Mouse (Mus musculus): ENCODE measurements at regions not wholly inside any gene's neighbourhood (a gene's known extent, or its start where the extent isn't known, plus 50 kb on each side); places are given as distances from the start of the nearest gene placed in this dataset.

DNA sequence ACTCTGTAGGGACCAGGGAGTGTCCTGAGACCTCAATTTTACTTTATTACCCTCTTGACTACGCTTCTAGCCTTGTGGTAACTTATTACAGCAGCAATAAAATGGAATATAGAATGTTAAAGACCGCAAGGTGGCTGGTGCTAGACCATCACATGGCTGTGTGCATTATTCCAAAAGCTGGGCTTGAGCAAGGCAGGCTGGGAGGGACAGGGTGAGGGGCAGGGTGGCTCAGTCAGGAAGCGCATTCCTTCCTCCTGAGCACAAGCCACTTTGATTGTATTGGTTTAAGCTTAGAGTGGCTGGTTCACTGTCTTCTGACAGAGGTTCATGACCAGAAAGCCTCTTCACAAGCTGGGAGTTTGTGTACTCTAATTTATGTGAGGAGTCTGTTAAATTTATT lies 74.6 kb upstream of the Pgrmc2 start:
- Histone ChIP-seq H3K4me1 (replicated peaks) (no peaks in the 10 kb centered on the region), H3K4me3 (no peak overlapping the region), H3K9ac (no peak overlapping the region), H3K27ac (replicated peaks) (no peak overlapping the region), H3K36me3 (no peaks in the 10 kb centered on the region), H3K4me2 (no peak overlapping the region), H3K9me3 (no peaks in the 10 kb centered on the region), H3K27me3 (no peaks in the 10 kb centered on the region)
- ATAC-seq (ENCODE audit: low FRiP score, low read depth): no peak
- WGBS: 91% methylated on average over 3 of the region's 3 CpGs

GRCm38 (mm10) chr3:41156562-41156961 lies 73.7 kb upstream of the Pgrmc2 start:
- ATAC-seq (ENCODE audit: low FRiP score, low read depth): no peak
- no peak overlapping the region for H3K9ac ChIP-seq
- no peaks in the 10 kb centered on the region for H3K9me3 ChIP-seq
- H3K4me3 ChIP-seq: no peak overlapping the region
- no peaks in the 10 kb centered on the region for H3K4me1 ChIP-seq (replicated peaks)
- H3K4me2 ChIP-seq: no peak overlapping the region
- H3K27me3 ChIP-seq: no peaks in the 10 kb centered on the region
- no peak overlapping the region for H3K27ac ChIP-seq (replicated peaks)
- 99% methylated on average over 2 of the region's 2 CpGs for WGBS
- no peaks in the 10 kb centered on the region for H3K36me3 ChIP-seq

DNA sequence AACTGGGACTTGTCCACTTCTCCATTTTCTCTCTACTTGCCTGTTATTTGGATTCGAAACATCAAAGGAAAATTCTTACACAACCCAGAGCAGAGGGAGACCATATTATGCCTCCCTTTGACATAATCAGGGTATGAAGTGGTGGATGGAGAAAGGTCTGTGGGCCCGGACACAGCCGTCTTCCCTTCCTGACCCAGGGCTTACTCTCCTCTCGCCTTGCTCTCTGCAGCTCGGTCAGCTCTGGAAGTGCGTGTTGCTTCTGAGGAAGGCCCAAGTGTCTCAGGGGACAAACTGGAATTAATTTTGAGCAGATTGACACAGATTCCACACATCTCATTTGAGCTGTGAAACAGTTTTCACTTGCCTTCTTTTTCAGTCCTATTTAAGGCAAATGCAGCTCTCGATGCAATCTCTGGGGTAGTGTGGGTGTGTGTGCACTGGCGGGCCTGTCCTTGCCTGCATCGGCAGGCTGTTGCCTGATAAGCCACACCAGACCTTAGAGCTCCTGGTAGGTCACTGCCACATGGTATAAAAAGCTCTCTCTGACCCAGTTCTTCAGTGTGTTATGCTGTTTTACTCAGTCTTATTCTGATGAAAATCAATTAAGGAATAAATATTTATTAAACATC lies 72.4 kb upstream of the Pgrmc2 start:
- 62% methylated on average over 9 of the region's 9 CpGs for WGBS

DNA sequence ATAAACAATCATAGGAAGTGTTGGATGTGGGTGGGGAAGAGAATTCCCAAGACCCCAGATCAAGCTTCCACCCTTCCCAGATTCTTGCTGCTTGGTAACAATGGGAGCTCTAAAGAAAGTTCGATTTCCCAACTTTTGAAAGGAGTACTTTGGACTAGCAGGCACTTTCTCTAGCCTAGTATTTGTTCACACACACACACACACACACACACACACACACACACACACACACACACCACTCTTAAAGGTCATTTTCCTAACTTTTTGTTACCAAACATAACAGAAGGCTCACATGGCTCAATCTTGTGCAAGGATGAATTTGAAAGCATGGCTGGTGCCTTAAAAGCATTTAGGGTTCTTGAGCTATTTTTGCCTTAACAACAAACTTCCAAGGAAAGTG lies 71.6 kb upstream of the Pgrmc2 start:
- no peaks in the 10 kb centered on the region for H3K27me3 ChIP-seq
- H3K4me3 ChIP-seq: no peak overlapping the region
- H3K4me1 ChIP-seq (replicated peaks): no peaks in the 10 kb centered on the region
- no peak overlapping the region for H3K9ac ChIP-seq
- 69% methylated on average over 1 of the region's 1 CpGs for WGBS
- H3K9me3 ChIP-seq: no peaks in the 10 kb centered on the region
- no peak overlapping the region for H3K4me2 ChIP-seq
- H3K27ac ChIP-seq (replicated peaks): no peak overlapping the region
- H3K36me3 ChIP-seq: no peaks in the 10 kb centered on the region
- ATAC-seq (ENCODE audit: low FRiP score, low read depth): no peak

More for the DNA sequence above, 72.4 kb upstream of the Pgrmc2 start:
- Histone ChIP-seq H3K9ac (no peak overlapping the region), H3K9me3 (no peaks in the 10 kb centered on the region), H3K36me3 (no peaks in the 10 kb centered on the region), H3K4me1 (replicated peaks) (no peaks in the 10 kb centered on the region), H3K4me2 (no peak overlapping the region), H3K27ac (replicated peaks) (no peak overlapping the region), H3K27me3 (no peaks in the 10 kb centered on the region), H3K4me3 (no peak overlapping the region)
- ATAC-seq (ENCODE audit: low FRiP score, low read depth): 0 out of 2 replicates have a peak, but pooled peaks have one; percentile 45

GRCm38 (mm10) chr3:41151989-41152388 lies 69.1 kb upstream of the Pgrmc2 start:
- no peak for ATAC-seq (ENCODE audit: low FRiP score, low read depth)
- WGBS: 88% methylated on average over 7 of the region's 7 CpGs
- no peaks in the 10 kb centered on the region for H3K9me3 ChIP-seq

DNA sequence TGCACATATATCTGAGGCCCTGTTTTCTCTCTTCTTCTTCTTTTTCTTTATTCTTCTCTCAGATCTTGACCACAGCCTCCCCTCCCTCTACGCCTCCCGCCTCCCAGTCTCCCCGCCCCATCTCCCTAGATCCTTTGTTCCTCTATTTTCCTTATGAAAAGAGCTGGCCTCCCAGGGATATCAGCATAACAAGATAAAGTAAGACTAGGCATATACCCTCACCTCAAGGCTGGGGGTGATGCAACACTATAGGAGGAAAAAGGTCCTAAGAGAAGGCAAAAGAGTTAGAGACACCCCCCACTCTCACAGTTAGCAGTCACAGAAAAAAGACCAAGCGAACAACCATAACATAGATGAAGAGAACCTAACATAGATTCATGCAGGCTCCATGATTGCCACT lies 57.5 kb upstream of the Pgrmc2 start:
- Histone ChIP-seq H3K9ac (no peak overlapping the region), H3K4me1 (replicated peaks) (no peaks in the 10 kb centered on the region), H3K36me3 (no peaks in the 10 kb centered on the region), H3K4me3 (no peak overlapping the region), H3K9me3 (no peaks in the 10 kb centered on the region), H3K27me3 (no peaks in the 10 kb centered on the region), H3K4me2 (no peak overlapping the region), H3K27ac (replicated peaks) (no peak overlapping the region)
- 86% methylated on average over 4 of the region's 4 CpGs for WGBS
- ATAC-seq (ENCODE audit: low FRiP score, low read depth): no peak

More at GRCm38 (mm10) chr3:41151989-41152388, 69.1 kb upstream of the Pgrmc2 start:
- H3K9ac ChIP-seq: no peak overlapping the region
- no peaks in the 10 kb centered on the region for H3K36me3 ChIP-seq
- no peak overlapping the region for H3K4me3 ChIP-seq
- H3K4me2 ChIP-seq: no peak overlapping the region
- H3K27ac ChIP-seq (replicated peaks): no peak overlapping the region
- no peaks in the 10 kb centered on the region for H3K4me1 ChIP-seq (replicated peaks)
- no peaks in the 10 kb centered on the region for H3K27me3 ChIP-seq

GRCm38 (mm10) chr3:41137931-41138330 lies 55.1 kb upstream of the Pgrmc2 start:
- no peak overlapping the region for H3K4me3 ChIP-seq
- H3K36me3 ChIP-seq: no peaks in the 10 kb centered on the region
- no peak overlapping the region for H3K27ac ChIP-seq (replicated peaks)
- no peak overlapping the region for H3K9ac ChIP-seq
- H3K9me3 ChIP-seq: no peaks in the 10 kb centered on the region
- no peaks in the 10 kb centered on the region for H3K27me3 ChIP-seq
- H3K4me1 ChIP-seq (replicated peaks): no peaks in the 10 kb centered on the region
- ATAC-seq (ENCODE audit: low FRiP score, low read depth): no peak
- no peak overlapping the region for H3K4me2 ChIP-seq
- WGBS: 84% methylated on average over 1 of the region's 1 CpGs

DNA sequence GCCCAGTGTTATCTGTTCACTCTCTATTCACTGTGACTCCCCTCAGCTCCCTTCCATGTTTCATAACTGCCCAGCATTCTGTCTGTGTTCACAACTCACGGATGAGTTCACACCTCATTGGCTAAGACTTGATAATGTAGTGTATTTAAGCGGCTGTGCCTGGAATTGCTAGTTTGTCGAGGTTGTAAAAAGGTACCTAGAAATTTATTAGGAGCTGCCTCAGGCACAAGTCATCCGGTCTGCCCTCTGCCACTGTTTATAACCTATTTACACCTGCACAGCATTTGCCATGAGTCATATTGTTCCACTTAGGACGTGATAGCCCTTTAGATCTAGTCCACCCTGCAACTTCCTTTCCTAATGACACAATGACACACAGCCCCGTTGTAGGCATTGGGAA lies 50.0 kb upstream of the Pgrmc2 start:
- Histone ChIP-seq H3K9ac (no peak overlapping the region), H3K9me3 (no peaks in the 10 kb centered on the region), H3K4me3 (no peak overlapping the region), H3K36me3 (no peaks in the 10 kb centered on the region), H3K27ac (replicated peaks) (no peak overlapping the region), H3K4me1 (replicated peaks) (no peaks in the 10 kb centered on the region), H3K27me3 (no peaks in the 10 kb centered on the region), H3K4me2 (no peak overlapping the region)
- WGBS: 81% methylated on average over 6 of the region's 6 CpGs
- no peak for ATAC-seq (ENCODE audit: low FRiP score, low read depth)

All from hindbrain, embryonic 15.5 days (tissue).